Mouse (Mus musculus) kidney, embryonic 14.5 days (tissue): ENCODE results near the gene Serpinf1. TPM values are rescaled to one million over a fixed set of nuclear protein-coding genes. Genes with fewer than 3 reads are reported as not detected.

ENCODE experiments used
- ATAC-seq: fragments of 200-750 bp; cut with Nextera tagmentation; 2 replicates; pipeline ENCODE4 v1.8.0; 2017; ENCODE audit warnings: moderate number of reproducible peaks, mild to moderate bottlenecking, moderate TSS enrichment, moderate library complexity; ENCODE audit not compliant: low FRiP score, low TSS enrichment
- H3K27ac ChIP-seq: fragments of 300-500 bp; sonication (generic); 2 replicates; pipeline ENCODE4 v1.5.1; 2014; ENCODE audit warnings: low read depth, mild to moderate bottlenecking, low read length, moderate library complexity, mixed read lengths
- H3K27me3 ChIP-seq: fragments of 300-500 bp; sonication (generic); 2 replicates; pipeline ENCODE4 v1.6.1; 2014; ENCODE audit warnings: mild to moderate bottlenecking, low read length; ENCODE audit not compliant: control insufficient read depth, insufficient read depth
- H3K36me3 ChIP-seq: fragments of 300-500 bp; sonication (generic); 2 replicates; pipeline ENCODE4 v1.6.1; 2014; ENCODE audit warnings: low read length, mixed read lengths; ENCODE audit not compliant: control insufficient read depth, insufficient read depth
- H3K4me1 ChIP-seq: fragments of 300-500 bp; sonication (generic); 2 replicates; pipeline ENCODE4 v1.6.1; 2014; ENCODE audit warnings: low read length, mixed read lengths; ENCODE audit not compliant: control insufficient read depth, insufficient read depth
- H3K4me2 ChIP-seq: fragments of 300-500 bp; sonication (generic); replicated peaks from 2 replicates; pipeline ENCODE4 v1.6.1; 2014; ENCODE audit warnings: low read depth, mild to moderate bottlenecking, low read length
- H3K4me3 ChIP-seq: fragments of 300-500 bp; sonication (generic); 2 replicates; pipeline ENCODE4 v1.5.1; 2014; ENCODE audit warnings: mild to moderate bottlenecking, low read length
- H3K9ac ChIP-seq: fragments of 300-500 bp; sonication (generic); 2 replicates; pipeline ENCODE4 v1.6.1; 2014; ENCODE audit warnings: low read depth, mild to moderate bottlenecking, low read length, moderate library complexity
- H3K9me3 ChIP-seq: fragments of 300-500 bp; sonication (generic); 2 replicates; pipeline ENCODE4 v1.6.1; 2016; ENCODE audit warnings: low read length; ENCODE audit not compliant: control insufficient read depth
- WGBS: fragments of 180-500 bp; shearing (Covaris S2); extraction: QIAGEN DNeasy Blood & Tissue Kit; methylation state at CpG from one replicate; pipeline ENCODE4 v1.1.7; 2014; 5-methylcytosine and 5-hydroxymethylcytosine counted together
- polyA plus RNA-seq: library from polyadenylated mRNA; unstranded; fragments of >200 nt; fragmentation: Nextera tagmentation; extraction: Ambion mirVana; gene quantifications from 2 replicates; pipeline ENCODE4 v1.2.1, GENCODE M21; 2014

Serpinf1 gene
- polyA plus RNA-seq, 1 experiment from 2014 or later: 120 TPM

DNA sequence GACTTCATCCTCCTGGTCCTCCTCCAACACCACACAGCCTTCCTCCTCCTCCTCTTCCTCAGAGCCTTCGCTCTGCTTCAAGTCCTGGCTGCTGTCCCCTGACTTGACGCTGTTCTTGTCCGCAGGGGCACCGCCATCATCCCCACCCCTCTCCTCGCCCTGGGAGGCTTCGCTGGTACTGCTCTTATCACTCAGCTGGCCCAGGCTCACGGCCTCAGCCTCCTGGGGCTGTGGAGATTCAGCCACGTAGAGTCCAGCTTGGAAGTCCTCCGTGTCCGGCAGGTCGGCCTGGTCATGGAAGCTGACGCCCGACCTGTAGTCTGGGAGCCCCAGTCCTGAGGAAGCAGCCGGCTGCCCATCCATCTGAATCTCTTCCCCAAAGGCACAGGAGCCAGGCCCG, 28.4 kb upstream of the Serpinf1 start:
- no peak for ATAC-seq
- H3K36me3 ChIP-seq: peaks cover 24% of the 10 kb centered on the region
- H3K9me3 ChIP-seq: no peaks in the 10 kb centered on the region
- H3K27ac ChIP-seq: no peak overlapping the region
- H3K4me3 ChIP-seq: no peak overlapping the region
- no peak overlapping the region for H3K4me2 ChIP-seq
- peaks cover 12% of the 10 kb centered on the region; the same call in 1 of the 2 replicates for H3K4me1 ChIP-seq
- 85% methylated on average over 15 of the region's 15 CpGs for WGBS
- no peaks in the 10 kb centered on the region for H3K27me3 ChIP-seq
- H3K9ac ChIP-seq: peak overlapping the region; percentile 18; the same call in 1 of the 2 replicates

GRCm38 (mm10) chr11:75450304-75450908, 27.9 kb upstream of the Serpinf1 start:
- Histone ChIP-seq H3K36me3 (peaks cover 26% of the 10 kb centered on the region), H3K4me1 (peaks cover 12% of the 10 kb centered on the region; the same call in 1 of the 2 replicates), H3K9ac (no peak overlapping the region), H3K27me3 (no peaks in the 10 kb centered on the region), H3K4me3 (no peak overlapping the region), H3K4me2 (no peak overlapping the region), H3K27ac (no peak overlapping the region), H3K9me3 (no peaks in the 10 kb centered on the region)
- ATAC-seq: no peak
- WGBS: 88% methylated on average over 8 of the region's 8 CpGs

- H3K27ac ChIP-seq: no peak overlapping the region
Observed at GRCm38 (mm10) chr11:75449695-75450094, 27.2 kb upstream of the Serpinf1 start.

DNA sequence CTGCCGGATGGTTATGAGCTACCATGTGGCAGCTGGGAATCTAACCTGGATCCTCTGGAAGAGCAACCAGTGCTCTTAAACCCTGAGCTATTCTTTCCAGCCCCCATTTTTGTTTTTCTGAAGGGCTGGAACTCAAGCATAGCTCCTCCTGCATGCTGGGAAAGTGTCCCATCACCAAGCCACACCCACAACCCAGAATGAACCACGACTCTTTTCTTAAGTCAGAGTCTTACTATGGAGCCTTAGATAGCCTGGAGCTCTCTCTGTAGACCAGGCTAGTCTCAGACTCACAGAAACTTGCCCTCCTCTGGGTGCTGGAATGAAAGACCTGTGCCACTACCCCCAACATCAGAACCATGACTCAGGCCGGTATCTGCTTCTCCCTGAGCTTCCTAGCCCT, 26.1 kb upstream of the Serpinf1 start:
- no peaks in the 10 kb centered on the region for H3K9me3 ChIP-seq
- no peak overlapping the region for H3K9ac ChIP-seq
- no peaks in the 10 kb centered on the region for H3K27me3 ChIP-seq
- H3K4me3 ChIP-seq: no peak overlapping the region
- peaks cover 26% of the 10 kb centered on the region for H3K36me3 ChIP-seq
- 0 out of 2 replicates have a peak, but pooled peaks cover 2% of the 10 kb centered on the region for H3K4me1 ChIP-seq
- WGBS: 87% methylated on average over 3 of the region's 3 CpGs
- H3K4me2 ChIP-seq: no peak overlapping the region
- no peak overlapping the region for H3K27ac ChIP-seq
- ATAC-seq: no peak

More at GRCm38 (mm10) chr11:75449695-75450094, 27.2 kb upstream of the Serpinf1 start:
- H3K4me3 ChIP-seq: no peak overlapping the region
- H3K9me3 ChIP-seq: no peaks in the 10 kb centered on the region
- ATAC-seq: no peak
- WGBS: 84% methylated on average over 7 of the region's 7 CpGs
- H3K4me1 ChIP-seq: peaks cover 9% of the 10 kb centered on the region; the same call in 1 of the 2 replicates
- H3K27me3 ChIP-seq: no peaks in the 10 kb centered on the region
- no peak overlapping the region for H3K4me2 ChIP-seq
- H3K9ac ChIP-seq: no peak overlapping the region
- H3K36me3 ChIP-seq: peaks cover 26% of the 10 kb centered on the region

GRCm38 (mm10) chr11:75443711-75444110, 21.2 kb upstream of the Serpinf1 start:
- Histone ChIP-seq H3K4me1 (no peaks in the 10 kb centered on the region), H3K9ac (no peak overlapping the region), H3K4me2 (no peak overlapping the region), H3K36me3 (peaks cover 17% of the 10 kb centered on the region), H3K27me3 (no peaks in the 10 kb centered on the region), H3K4me3 (no peak overlapping the region), H3K9me3 (no peaks in the 10 kb centered on the region), H3K27ac (no peak overlapping the region)
- peak; percentile 55; the same call in 1 of the 2 replicates for ATAC-seq
- 32% methylated on average over 8 of the region's 8 CpGs for WGBS

DNA sequence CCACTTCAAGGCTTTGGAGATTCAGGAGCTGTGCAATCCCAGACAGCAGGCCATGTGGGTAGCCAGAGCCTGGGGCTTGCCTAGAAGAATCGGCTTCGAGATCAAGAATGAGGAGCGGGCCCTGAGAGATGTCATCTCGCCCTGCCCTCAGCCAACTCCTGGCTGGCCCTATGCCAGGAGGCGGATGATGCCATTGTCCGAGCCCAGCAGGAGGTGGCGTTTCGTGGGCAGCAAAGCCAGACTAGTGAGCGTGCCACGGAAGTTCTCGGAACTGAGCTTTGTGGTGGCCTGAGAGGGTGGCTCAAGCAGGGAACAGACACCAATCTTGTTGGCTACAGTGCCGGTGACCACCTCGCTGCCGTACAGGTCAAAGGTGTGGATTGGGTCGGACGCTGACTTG, 19.1 kb upstream of the Serpinf1 start:
- Histone ChIP-seq H3K4me1 (no peaks in the 10 kb centered on the region), H3K9me3 (no peaks in the 10 kb centered on the region), H3K36me3 (peaks cover 6% of the 10 kb centered on the region; the same call in 1 of the 2 replicates), H3K27me3 (no peaks in the 10 kb centered on the region), H3K27ac (no peak overlapping the region), H3K4me2 (no peak overlapping the region), H3K9ac (no peak overlapping the region), H3K4me3 (no peak overlapping the region)
- WGBS: 91% methylated on average over 16 of the region's 16 CpGs
- no peak for ATAC-seq

DNA sequence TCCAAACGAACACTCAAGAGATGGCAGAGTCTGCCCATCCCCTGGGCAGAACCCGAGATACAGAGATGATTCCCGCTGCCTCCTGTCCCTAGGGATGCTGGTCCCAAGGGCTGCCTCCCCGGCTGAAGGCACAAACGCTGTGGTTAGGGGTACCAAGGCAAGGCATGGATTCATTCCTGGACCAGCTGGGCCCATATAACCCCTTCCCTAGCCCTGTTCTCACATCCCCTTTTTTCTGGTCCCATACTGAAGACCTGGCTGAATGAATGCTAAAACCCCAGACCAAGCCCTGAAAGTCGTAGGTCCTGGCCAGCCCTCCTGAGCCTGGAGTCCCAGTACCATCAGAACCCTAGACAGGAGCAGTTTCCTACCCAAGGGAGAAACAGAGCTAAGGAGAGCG, 18.5 kb upstream of the Serpinf1 start:
- no peak for ATAC-seq
- Histone ChIP-seq H3K4me3 (no peak overlapping the region), H3K27ac (no peak overlapping the region), H3K9ac (no peak overlapping the region), H3K4me2 (no peak overlapping the region), H3K9me3 (no peaks in the 10 kb centered on the region), H3K4me1 (no peaks in the 10 kb centered on the region), H3K36me3 (peaks cover 3% of the 10 kb centered on the region; the same call in 1 of the 2 replicates), H3K27me3 (no peaks in the 10 kb centered on the region)
- 83% methylated on average over 7 of the region's 7 CpGs for WGBS

DNA sequence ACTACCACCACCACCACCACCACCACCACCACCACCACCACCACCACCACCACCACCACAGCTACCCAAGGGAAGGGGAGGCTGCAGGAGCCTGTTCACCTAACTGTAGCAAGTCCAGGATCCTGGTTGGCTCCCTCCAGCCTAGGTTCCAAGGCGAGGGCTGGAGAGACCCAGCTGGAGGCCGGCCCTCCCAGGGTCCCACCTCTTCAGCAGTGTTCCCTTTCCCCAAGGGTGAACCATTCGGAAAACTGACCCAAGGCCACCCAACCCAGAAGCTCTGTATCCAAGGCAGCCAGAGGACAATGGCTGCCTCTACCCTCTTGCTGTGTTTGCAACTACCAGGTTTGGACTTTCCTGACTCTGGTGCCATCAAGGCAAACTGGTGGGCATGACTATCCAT, 17.4 kb upstream of the Serpinf1 start:
- no peak overlapping the region for H3K4me3 ChIP-seq
- H3K4me2 ChIP-seq: no peak overlapping the region
- ATAC-seq: no peak
- H3K9me3 ChIP-seq: no peaks in the 10 kb centered on the region
- H3K4me1 ChIP-seq: no peaks in the 10 kb centered on the region
- no peak overlapping the region for H3K27ac ChIP-seq
- no peaks in the 10 kb centered on the region for H3K36me3 ChIP-seq
- WGBS: 91% methylated on average over 3 of the region's 3 CpGs
- H3K9ac ChIP-seq: no peak overlapping the region
- H3K27me3 ChIP-seq: no peaks in the 10 kb centered on the region

- no peak within 1 kb of the TSS for H3K4me3 ChIP-seq
- H3K36me3 ChIP-seq: no peaks in the 10 kb centered on the region
- no peaks in the 10 kb centered on the region for H3K27me3 ChIP-seq
- ATAC-seq: no peak
- H3K4me2 ChIP-seq: no peak within 1 kb of the TSS
- H3K27ac ChIP-seq: no peak within 1 kb of the TSS
- H3K9ac ChIP-seq: no peak within 1 kb of the TSS
- WGBS: 77% methylated on average over 6 of the region's 6 CpGs
- no peaks in the 10 kb centered on the region for H3K9me3 ChIP-seq
- no peaks in the 10 kb centered on the region for H3K4me1 ChIP-seq
Observed at GRCm38 (mm10) chr11:75439363-75439762, 16.9 kb upstream of the Serpinf1 start, which contains the start of gene Serpinf2. Serpinf2 (minus strand) TSS chr11:75439591.
